Mouse (Mus musculus): ENCODE data around the gene Morn3. TPM values are rescaled to one million over a fixed set of nuclear protein-coding genes. Genes with fewer than 3 reads are reported as not detected.

The Morn3 gene
- polyA plus RNA-seq, 1 experiment from 2014 or later: not detected

DNA sequence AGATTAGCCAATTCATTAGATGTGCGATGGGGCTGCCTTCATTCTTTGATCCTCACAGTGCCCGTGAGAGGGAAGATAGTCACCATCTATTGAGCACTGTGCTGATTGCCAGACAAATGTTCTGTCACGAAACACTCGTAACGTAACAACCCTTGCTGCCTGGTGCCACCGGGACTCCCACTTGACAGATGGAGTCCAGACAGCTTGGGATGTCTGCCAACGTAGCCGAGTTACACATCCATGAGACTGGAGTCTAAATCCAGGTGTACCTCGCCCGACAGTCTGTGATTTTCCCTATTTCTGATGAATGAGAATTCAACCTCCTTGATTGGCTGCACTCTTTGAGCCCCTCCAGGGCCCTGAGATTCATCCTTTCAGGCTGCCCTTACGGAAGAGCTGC, 36.9 kb downstream of the Morn3 start:
- Histone ChIP-seq H3K4me2 (ENCODE audit: low read depth, low read length) (no peak overlapping the region), H3K36me3 (ENCODE audit: control insufficient read depth, insufficient read depth) (no peaks in the 10 kb centered on the region), H3K9me3 (replicated peaks; ENCODE audit: control insufficient read depth, low read length) (no peaks in the 10 kb centered on the region), H3K27me3 (ENCODE audit: control insufficient read depth, insufficient read depth, low read depth, low read length) (no peaks in the 10 kb centered on the region), H3K4me3 (ENCODE audit: low read depth, low read length) (no peak overlapping the region), H3K9ac (ENCODE audit: low read depth, low read length) (no peak overlapping the region), H3K27ac (ENCODE audit: low read length) (no peak overlapping the region), H3K4me1 (ENCODE audit: control insufficient read depth, low read depth, low read length) (peaks cover 11% of the 10 kb centered on the region)
- no peak for ATAC-seq (ENCODE audit: low read depth)
- 71% methylated on average over 11 of the region's 11 CpGs for WGBS (ENCODE audit: insufficient replicate concordance)

GRCm38 (mm10) chr5:123008877-123009493, 37.8 kb downstream of the Morn3 start:
- Histone ChIP-seq H3K9me3 (replicated peaks; ENCODE audit: control insufficient read depth, low read length) (no peaks in the 10 kb centered on the region), H3K9ac (ENCODE audit: low read depth, low read length) (no peak overlapping the region), H3K4me2 (ENCODE audit: low read depth, low read length) (no peak overlapping the region), H3K27ac (ENCODE audit: low read length) (no peak overlapping the region), H3K36me3 (ENCODE audit: control insufficient read depth, insufficient read depth) (no peaks in the 10 kb centered on the region), H3K4me1 (ENCODE audit: control insufficient read depth, low read depth, low read length) (peaks cover 4% of the 10 kb centered on the region), H3K27me3 (ENCODE audit: control insufficient read depth, insufficient read depth, low read depth, low read length) (no peaks in the 10 kb centered on the region), H3K4me3 (ENCODE audit: low read depth, low read length) (no peak overlapping the region)
- 62% methylated on average over 7 of the region's 7 CpGs for WGBS (ENCODE audit: insufficient replicate concordance)
- ATAC-seq (ENCODE audit: low read depth): no peak

GRCm38 (mm10) chr5:123005716-123006592, 40.9 kb downstream of the Morn3 start:
- Histone ChIP-seq H3K36me3 (ENCODE audit: control insufficient read depth, insufficient read depth) (no peaks in the 10 kb centered on the region), H3K4me3 (ENCODE audit: low read depth, low read length) (no peak overlapping the region), H3K27ac (ENCODE audit: low read length) (no peak overlapping the region), H3K4me2 (ENCODE audit: low read depth, low read length) (no peak overlapping the region), H3K4me1 (ENCODE audit: control insufficient read depth, low read depth, low read length) (no peaks in the 10 kb centered on the region), H3K9ac (ENCODE audit: low read depth, low read length) (no peak overlapping the region), H3K9me3 (replicated peaks; ENCODE audit: control insufficient read depth, low read length) (no peaks in the 10 kb centered on the region), H3K27me3 (ENCODE audit: control insufficient read depth, insufficient read depth, low read depth, low read length) (no peaks in the 10 kb centered on the region)
- WGBS (ENCODE audit: insufficient replicate concordance): 61% methylated on average over 19 of the region's 19 CpGs
- ATAC-seq (ENCODE audit: low read depth): no peak

DNA sequence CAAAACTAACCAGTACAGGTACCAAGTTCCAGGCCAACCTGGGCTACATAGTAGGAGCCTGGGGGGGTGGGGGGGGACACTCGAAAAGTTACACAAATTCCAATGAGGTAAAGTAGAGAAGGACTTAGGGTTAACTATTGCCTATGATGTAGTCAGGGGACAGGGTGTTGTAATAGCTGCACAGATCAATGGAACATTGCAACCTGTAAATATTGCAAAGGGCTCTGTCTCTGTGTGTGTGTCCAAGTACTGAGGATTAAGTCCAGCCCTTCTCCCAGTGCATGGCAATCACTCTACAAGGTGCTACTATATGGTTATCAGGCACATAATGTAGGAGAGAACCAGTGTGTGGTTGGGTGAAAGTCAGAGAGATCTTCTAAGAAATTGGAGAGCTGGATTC, 45.9 kb downstream of the Morn3 start:
- ATAC-seq (ENCODE audit: low read depth): peak; percentile 96
- 23% methylated on average over 1 of the region's 1 CpGs for WGBS (ENCODE audit: insufficient replicate concordance)
- no peaks in the 10 kb centered on the region for H3K4me1 ChIP-seq (ENCODE audit: control insufficient read depth, low read depth, low read length)
- no peaks in the 10 kb centered on the region for H3K9me3 ChIP-seq (replicated peaks; ENCODE audit: control insufficient read depth, low read length)
- H3K4me3 ChIP-seq (ENCODE audit: low read depth, low read length): no peak overlapping the region
- peak overlapping the region; percentile 60 for H3K27ac ChIP-seq (ENCODE audit: low read length)
- H3K36me3 ChIP-seq (ENCODE audit: control insufficient read depth, insufficient read depth): no peaks in the 10 kb centered on the region
- no peak overlapping the region for H3K9ac ChIP-seq (ENCODE audit: low read depth, low read length)
- H3K4me2 ChIP-seq (ENCODE audit: low read depth, low read length): no peak overlapping the region
- no peaks in the 10 kb centered on the region for H3K27me3 ChIP-seq (ENCODE audit: control insufficient read depth, insufficient read depth, low read depth, low read length)

DNA sequence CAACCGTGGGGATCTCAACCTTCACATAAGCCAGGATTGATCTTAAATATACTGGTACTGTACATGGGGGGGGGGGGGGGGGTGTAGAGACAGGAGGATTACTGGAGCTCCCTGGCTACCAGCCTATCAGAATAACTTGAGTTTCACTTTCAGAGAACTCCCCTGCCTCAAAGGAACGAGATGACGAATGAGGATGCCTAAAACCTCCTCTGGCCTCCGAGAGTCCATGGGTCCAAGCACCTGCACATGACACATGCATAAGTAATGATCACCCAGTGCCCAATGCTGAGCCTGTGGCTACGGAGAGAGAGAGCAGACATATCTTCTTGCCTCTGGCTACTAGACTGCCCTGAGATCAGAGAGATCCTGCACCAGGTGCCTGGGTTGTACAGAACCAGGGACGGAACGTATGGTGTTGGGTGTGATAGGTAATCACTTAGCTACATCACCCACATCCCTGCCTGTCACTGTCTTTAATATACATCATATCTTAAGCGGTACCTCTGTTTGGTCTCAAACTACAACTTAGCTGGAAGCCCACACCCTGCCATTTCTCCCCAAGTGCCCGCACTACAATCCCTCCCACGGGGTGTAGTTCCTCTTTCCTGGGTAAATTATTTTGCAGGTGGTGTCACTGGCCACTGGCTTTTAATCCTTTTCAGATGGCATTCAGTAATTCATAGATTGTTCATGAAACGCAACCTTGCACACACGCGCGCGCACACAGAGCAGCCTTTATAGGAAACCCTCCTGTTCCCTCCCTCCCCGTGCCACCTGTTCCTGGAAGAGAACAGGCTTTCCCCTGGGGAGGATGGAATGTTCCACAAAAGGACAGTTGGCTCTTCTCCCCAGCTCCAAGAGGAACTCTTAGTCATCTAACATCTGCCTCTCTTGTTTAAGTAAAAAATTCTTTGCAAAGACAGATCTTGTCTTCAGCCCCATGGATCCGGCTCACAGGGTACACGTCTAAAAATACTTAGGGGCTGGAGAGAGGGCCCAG, 49.3 kb downstream of the Morn3 start:
- H3K36me3 ChIP-seq (ENCODE audit: control insufficient read depth, insufficient read depth): no peaks in the 10 kb centered on the region
- H3K27ac ChIP-seq (ENCODE audit: low read length): no peak overlapping the region
- peaks cover 4% of the 10 kb centered on the region; the same call in 1 of the 2 replicates for H3K4me1 ChIP-seq (ENCODE audit: control insufficient read depth, low read depth, low read length)
- no peaks in the 10 kb centered on the region for H3K9me3 ChIP-seq (replicated peaks; ENCODE audit: control insufficient read depth, low read length)
- no peak overlapping the region for H3K4me2 ChIP-seq (ENCODE audit: low read depth, low read length)
- ATAC-seq (ENCODE audit: low read depth): no peak
- H3K4me3 ChIP-seq (ENCODE audit: low read depth, low read length): no peak overlapping the region
- H3K27me3 ChIP-seq (ENCODE audit: control insufficient read depth, insufficient read depth, low read depth, low read length): no peaks in the 10 kb centered on the region
- 64% methylated on average over 18 of the region's 18 CpGs for WGBS (ENCODE audit: insufficient replicate concordance)
- H3K9ac ChIP-seq (ENCODE audit: low read depth, low read length): no peak overlapping the region

- H3K27ac ChIP-seq (ENCODE audit: low read length): no peak overlapping the region
- H3K36me3 ChIP-seq (ENCODE audit: control insufficient read depth, insufficient read depth): no peaks in the 10 kb centered on the region
- no peak overlapping the region for H3K9ac ChIP-seq (ENCODE audit: low read depth, low read length)
- no peak for ATAC-seq (ENCODE audit: low read depth)
- no peaks in the 10 kb centered on the region for H3K27me3 ChIP-seq (ENCODE audit: control insufficient read depth, insufficient read depth, low read depth, low read length)
- peaks cover 12% of the 10 kb centered on the region for H3K4me1 ChIP-seq (ENCODE audit: control insufficient read depth, low read depth, low read length)
- 0% methylated on average over 1 of the region's 1 CpGs for WGBS (ENCODE audit: insufficient replicate concordance)
- no peaks in the 10 kb centered on the region for H3K9me3 ChIP-seq (replicated peaks; ENCODE audit: control insufficient read depth, low read length)
- H3K4me2 ChIP-seq (ENCODE audit: low read depth, low read length): no peak overlapping the region
- H3K4me3 ChIP-seq (ENCODE audit: low read depth, low read length): no peak overlapping the region
Measured at GRCm38 (mm10) chr5:122994910-122995309, 51.9 kb downstream of the Morn3 start.

DNA sequence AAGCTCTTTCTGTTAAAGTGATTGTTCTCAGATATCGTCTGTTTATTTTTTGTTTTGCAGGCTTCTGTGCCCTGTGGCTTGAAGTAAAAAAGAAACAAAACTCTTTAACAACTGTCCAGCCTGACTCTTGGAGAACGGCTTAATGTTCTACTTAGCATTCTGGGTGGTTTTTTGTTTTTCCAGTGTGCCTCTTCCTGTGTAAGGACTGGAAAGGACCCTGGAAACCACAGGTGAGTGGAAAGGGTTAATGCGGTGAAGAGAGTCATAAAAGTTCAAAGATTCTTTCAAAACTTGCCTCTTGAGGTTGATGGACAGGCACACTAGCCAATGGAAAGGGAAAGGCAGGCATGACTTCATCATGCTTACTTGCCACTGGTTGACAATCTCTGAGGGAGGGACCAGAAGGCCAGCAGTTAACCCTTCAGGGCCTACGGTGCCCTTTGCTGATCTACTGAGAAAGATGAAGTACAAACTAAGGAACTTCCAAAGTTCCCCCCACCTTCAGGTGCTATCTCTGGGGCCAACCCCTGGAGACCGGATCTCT, 52.4 kb downstream of the Morn3 start:
- no peaks in the 10 kb centered on the region for H3K27me3 ChIP-seq (ENCODE audit: control insufficient read depth, insufficient read depth, low read depth, low read length)
- peak; percentile 90 for ATAC-seq (ENCODE audit: low read depth)
- H3K9ac ChIP-seq (ENCODE audit: low read depth, low read length): no peak overlapping the region; the same call in 1 of the 2 replicates
- H3K36me3 ChIP-seq (ENCODE audit: control insufficient read depth, insufficient read depth): no peaks in the 10 kb centered on the region
- no peak overlapping the region for H3K27ac ChIP-seq (ENCODE audit: low read length)
- H3K9me3 ChIP-seq (replicated peaks; ENCODE audit: control insufficient read depth, low read length): no peaks in the 10 kb centered on the region
- H3K4me1 ChIP-seq (ENCODE audit: control insufficient read depth, low read depth, low read length): peaks cover 17% of the 10 kb centered on the region
- H3K4me3 ChIP-seq (ENCODE audit: low read depth, low read length): peak overlapping the region; percentile 31
- 5% methylated on average over 5 of the region's 5 CpGs for WGBS (ENCODE audit: insufficient replicate concordance)
- peak overlapping the region; percentile 47 for H3K4me2 ChIP-seq (ENCODE audit: low read depth, low read length)

DNA sequence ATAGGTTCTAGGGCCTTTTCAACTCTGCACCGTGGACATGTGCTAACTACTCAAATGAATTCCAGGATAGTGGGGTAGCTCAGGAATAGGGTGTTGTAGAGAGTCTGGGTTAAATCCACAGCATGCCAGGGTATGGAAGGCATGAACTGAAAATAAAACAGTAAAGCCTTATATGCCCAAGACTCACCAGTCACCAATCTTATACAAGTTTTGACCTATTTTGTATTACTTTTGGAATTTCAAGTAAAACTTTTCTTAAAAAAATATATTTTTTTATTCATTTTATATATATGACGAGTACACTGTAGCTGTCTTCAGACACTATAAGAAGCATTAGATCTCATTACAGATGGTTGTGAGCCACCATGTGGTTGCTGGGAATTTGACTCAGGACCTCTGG, 53.0 kb downstream of the Morn3 start:
- Histone ChIP-seq H3K27me3 (ENCODE audit: control insufficient read depth, insufficient read depth, low read depth, low read length) (no peaks in the 10 kb centered on the region; the same call in 1 of the 2 replicates), H3K9me3 (replicated peaks; ENCODE audit: control insufficient read depth, low read length) (no peaks in the 10 kb centered on the region), H3K4me1 (ENCODE audit: control insufficient read depth, low read depth, low read length) (peaks cover 17% of the 10 kb centered on the region), H3K36me3 (ENCODE audit: control insufficient read depth, insufficient read depth) (no peaks in the 10 kb centered on the region), H3K4me2 (ENCODE audit: low read depth, low read length) (peak overlapping the region; percentile 47; the same call in 1 of the 2 replicates), H3K27ac (ENCODE audit: low read length) (no peak overlapping the region), H3K4me3 (ENCODE audit: low read depth, low read length) (no peak overlapping the region), H3K9ac (ENCODE audit: low read depth, low read length) (no peak overlapping the region; the same call in 1 of the 2 replicates)
- WGBS (ENCODE audit: insufficient replicate concordance): 38% methylated on average over 2 of the region's 2 CpGs
- ATAC-seq (ENCODE audit: low read depth): no peak
